Mouse (Mus musculus) liver, postnatal 0 days (tissue): ENCODE data around the gene Mdm2.

Source experiments
- CTCF ChIP-seq: sonication (generic); IDR thresholded peaks from 2 replicates; pipeline ENCODE4 v1.5.1; 2016; ENCODE audit warnings: antibody characterized with exemption, low read depth
- EP300 ChIP-seq: IDR thresholded peaks from 2 replicates; pipeline ENCODE4 v1.6.1; 2016; ENCODE audit warnings: antibody characterized with exemption, low read depth, mild to moderate bottlenecking

GRCm38 (mm10) chr10:117741698-117742475 lies 31.3 kb upstream of the Mdm2 start:
- TF ChIP-seq CTCF (no peak), EP300 (no peak)
